Mouse (Mus musculus) embryo, embryonic 10.5 days (tissue): Measurements from ENCODE around the gene Gm37240.

Experiments used
- DNase-seq: peaks from one replicate; pipeline ENCODE4 v3.0.0-alpha.2; 2015; ENCODE audit warnings: low spot score

Gm37240 gene

GRCm38 (mm10) chr3:84951698-84952097, 935.6 kb downstream of the Gm37240 start:
- DNase-seq, result no peak

- no peak for DNase-seq
Measured at GRCm38 (mm10) chr3:84949387-84949786, 937.9 kb downstream of the Gm37240 start.

GRCm38 (mm10) chr3:84946381-84946780, 940.9 kb downstream of the Gm37240 start:
- no peak for DNase-seq

- DNase-seq, result no peak
Measured at GRCm38 (mm10) chr3:84944933-84945332, 942.4 kb downstream of the Gm37240 start.

- DNase-seq, result peak; percentile 63
Measured at GRCm38 (mm10) chr3:84937360-84938355, 949.7 kb downstream of the Gm37240 start.

- peak; percentile 15 for DNase-seq
Measured at GRCm38 (mm10) chr3:84936956-84937355, 950.4 kb downstream of the Gm37240 start.

- peak; percentile 42 for DNase-seq
Measured at GRCm38 (mm10) chr3:84936252-84936651, 951.1 kb downstream of the Gm37240 start.

- no peak for DNase-seq
Measured at GRCm38 (mm10) chr3:84935729-84936128, 951.6 kb downstream of the Gm37240 start.

GRCm38 (mm10) chr3:84930683-84931082, 956.6 kb downstream of the Gm37240 start:
- DNase-seq, result no peak

- DNase-seq, result no peak
Measured at GRCm38 (mm10) chr3:84929171-84929570, 958.1 kb downstream of the Gm37240 start.

- no peak for DNase-seq
Measured at GRCm38 (mm10) chr3:84927901-84928300, 959.4 kb downstream of the Gm37240 start.

- DNase-seq, result no peak
Measured at GRCm38 (mm10) chr3:84927168-84927794, 960.0 kb downstream of the Gm37240 start.

- DNase-seq, result no peak
Measured at GRCm38 (mm10) chr3:84926140-84926539, 961.2 kb downstream of the Gm37240 start.

GRCm38 (mm10) chr3:84925229-84925628, 962.1 kb downstream of the Gm37240 start:
- DNase-seq, result no peak

- no peak for DNase-seq
Measured at GRCm38 (mm10) chr3:84923670-84924069, 963.6 kb downstream of the Gm37240 start.

- DNase-seq, result no peak
Measured at GRCm38 (mm10) chr3:84923256-84923655, 964.1 kb downstream of the Gm37240 start.

- DNase-seq, result peak; percentile 64
Measured at GRCm38 (mm10) chr3:84921704-84922420, 965.5 kb downstream of the Gm37240 start.

- no peak for DNase-seq
Measured at GRCm38 (mm10) chr3:84917903-84918679, 969.2 kb downstream of the Gm37240 start.

- DNase-seq, result no peak
Measured at GRCm38 (mm10) chr3:84914284-84914683, 973.0 kb downstream of the Gm37240 start.

GRCm38 (mm10) chr3:84906528-84906927, 980.8 kb downstream of the Gm37240 start:
- peak; percentile 77 for DNase-seq

- no peak for DNase-seq
Measured at GRCm38 (mm10) chr3:84897952-84898351, 989.4 kb downstream of the Gm37240 start.

GRCm38 (mm10) chr3:84890983-84891382, 996.3 kb downstream of the Gm37240 start:
- DNase-seq, result no peak
